Mouse (Mus musculus) brain, embryonic 14.5 days (tissue): ENCODE results near the gene Syngr4.

Experiments
- CTCF ChIP-seq: fragments of 200-500 bp; IDR thresholded peaks from 2 replicates; pipeline ENCODE4 v1.5.1; 2012; ENCODE audit warnings: inconsistent platforms, mild to moderate bottlenecking, moderate library complexity, borderline replicate concordance; ENCODE audit not compliant: insufficient read depth, insufficient read length; ENCODE audit errors: extremely low read depth
- POLR2A ChIP-seq: fragments of 200-500 bp; IDR thresholded peaks from 2 replicates; pipeline ENCODE4 v1.6.1; 2012; ENCODE audit warnings: mild to moderate bottlenecking, inconsistent platforms, borderline replicate concordance; ENCODE audit not compliant: poor library complexity, insufficient read depth, insufficient read length, severe bottlenecking; ENCODE audit errors: extremely low read depth

GRCm38 (mm10) chr7:45908384-45908783 lies 11.9 kb upstream of the Syngr4 start:
- TF ChIP-seq CTCF (no peak), POLR2A (no peak)
